Mouse (Mus musculus): Measurements from ENCODE around the gene Ptprt. TPM values are rescaled to one million over a fixed set of nuclear protein-coding genes. Genes with fewer than 3 reads are reported as not detected.
A peak's percentile ranks its signal among the peaks of the same experiment; 100 is the strongest.

Ptprt gene
- total RNA-seq, 2 experiments from 2014 or later: 0.03 TPM

- DNase-seq (ENCODE audit: low spot score in 2 of 2): no peak
Measured at GRCm38 (mm10) chr2:161982311-161982710, 678.6 kb downstream of the Ptprt start.

- DNase-seq (ENCODE audit: low spot score in 2 of 2): no peak
Measured at GRCm38 (mm10) chr2:161961179-161962163, 699.5 kb downstream of the Ptprt start.

GRCm38 (mm10) chr2:161945424-161945823 lies 715.5 kb downstream of the Ptprt start:
- DNase-seq (ENCODE audit: low spot score in 2 of 2): no peak

DNA sequence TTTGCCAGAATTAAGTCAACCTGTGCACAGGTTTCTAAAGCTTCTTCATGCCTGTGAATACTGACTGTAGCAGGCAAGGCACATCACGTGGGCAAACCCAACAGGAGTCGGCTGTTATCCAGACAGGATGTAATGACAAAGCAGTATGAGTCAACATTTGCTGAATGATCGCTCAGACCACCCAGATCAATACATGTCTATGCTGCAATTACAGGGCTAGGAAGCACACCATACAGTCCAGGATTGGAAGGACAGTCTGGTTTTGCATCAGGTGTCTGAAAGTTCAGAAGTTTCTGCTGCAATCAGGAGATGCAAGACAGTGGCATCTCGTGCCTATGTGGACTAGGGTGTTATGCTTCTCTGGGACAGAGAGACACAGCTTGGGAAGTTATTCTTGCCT lies 716.3 kb downstream of the Ptprt start:
- no peak for DNase-seq (ENCODE audit: low spot score in 2 of 2)

DNA sequence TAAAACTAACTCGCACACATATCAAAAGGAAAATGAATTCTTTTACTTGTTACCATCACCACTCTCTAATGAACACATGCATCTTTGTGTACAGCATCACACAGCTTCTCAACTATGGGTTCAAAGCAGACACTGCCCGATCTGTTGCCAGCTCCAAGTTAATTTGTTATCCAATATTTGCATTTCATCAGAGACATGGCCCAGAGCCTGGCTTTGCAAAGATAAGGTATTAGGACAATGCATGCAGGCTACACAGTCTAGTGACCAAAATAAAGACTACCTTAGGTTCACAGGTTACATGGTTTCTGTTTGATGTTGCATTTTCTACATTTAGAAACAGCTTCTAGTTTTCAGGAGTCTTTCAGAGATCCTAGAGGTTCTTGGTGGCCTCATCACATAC lies 719.0 kb downstream of the Ptprt start:
- no peak for DNase-seq (ENCODE audit: low spot score in 2 of 2)

DNA sequence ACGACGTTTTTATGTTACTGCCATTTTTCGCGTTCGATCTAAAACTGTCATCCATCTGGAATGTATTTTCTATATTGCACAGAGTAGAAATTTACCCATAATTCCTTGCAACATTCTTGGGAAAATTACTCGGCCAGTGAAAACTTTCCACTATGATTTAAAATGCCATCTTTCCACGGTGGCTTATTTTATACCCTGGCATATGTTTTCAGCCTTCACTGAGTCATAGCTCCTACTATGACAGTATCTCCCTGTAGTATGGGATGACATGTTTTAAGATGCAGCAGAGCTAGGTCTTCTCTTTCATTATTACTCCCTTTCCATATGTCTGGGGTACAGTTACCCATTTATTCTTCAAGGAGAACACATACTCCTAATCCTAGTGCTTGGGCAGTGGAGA lies 753.7 kb downstream of the Ptprt start:
- no peak for DNase-seq (ENCODE audit: low spot score in 2 of 2)

- no peak for DNase-seq (ENCODE audit: low spot score in 2 of 2)
Measured at GRCm38 (mm10) chr2:161902196-161902595, 758.8 kb downstream of the Ptprt start.

GRCm38 (mm10) chr2:161884446-161884845 lies 776.5 kb downstream of the Ptprt start:
- no peak for DNase-seq (ENCODE audit: low spot score in 2 of 2)

- DNase-seq (ENCODE audit: low spot score in 2 of 2): no peak
Measured at GRCm38 (mm10) chr2:161882580-161882979, 778.4 kb downstream of the Ptprt start.

DNA sequence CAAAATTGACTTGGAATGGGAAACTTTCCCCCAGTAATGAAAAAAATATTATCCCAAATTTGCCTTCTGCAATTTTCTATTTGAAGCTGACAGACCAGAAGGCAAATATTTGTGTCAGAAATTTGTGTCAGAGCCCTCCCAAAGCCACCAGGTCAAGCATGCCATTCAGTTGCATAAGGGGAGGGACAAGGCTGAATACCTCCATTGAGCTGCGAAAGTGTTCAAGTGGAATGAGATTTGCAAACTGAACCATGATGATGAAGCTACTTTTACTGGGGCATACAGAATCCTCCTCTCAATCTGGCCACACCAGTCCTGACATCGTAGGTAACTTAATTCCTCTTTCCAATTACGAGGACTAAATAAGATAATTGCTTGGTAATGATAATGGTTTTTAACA lies 780.0 kb downstream of the Ptprt start:
- no peak for DNase-seq (ENCODE audit: low spot score in 2 of 2)

GRCm38 (mm10) chr2:161865231-161865630 lies 795.7 kb downstream of the Ptprt start:
- DNase-seq (ENCODE audit: low spot score in 2 of 2): peak in 1 of 2 experiments; percentile 2

GRCm38 (mm10) chr2:161858813-161859212 lies 802.1 kb downstream of the Ptprt start:
- no peak for DNase-seq (ENCODE audit: low spot score in 2 of 2)

- DNase-seq (ENCODE audit: low spot score in 2 of 2): no peak
Measured at GRCm38 (mm10) chr2:161858361-161858760, 802.6 kb downstream of the Ptprt start.

DNA sequence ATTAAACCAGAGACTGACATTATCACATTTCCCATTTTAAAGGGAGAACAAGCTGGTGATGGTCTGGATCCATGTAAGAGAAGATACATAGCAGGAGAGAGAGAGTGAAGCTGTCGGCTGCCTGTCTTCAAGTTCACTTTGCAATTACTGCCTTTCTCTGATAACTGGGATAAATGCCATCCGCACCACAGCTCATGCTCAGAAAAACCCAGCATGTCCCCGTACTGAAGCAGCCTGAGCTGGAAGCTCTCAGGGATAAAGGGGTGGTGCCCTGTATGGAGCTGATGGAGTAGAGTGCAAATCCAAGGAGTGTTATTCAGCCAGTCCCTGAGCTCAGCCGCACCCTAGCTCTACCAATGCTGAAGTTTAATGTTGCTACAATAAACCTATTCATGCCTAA lies 825.9 kb downstream of the Ptprt start:
- DNase-seq (ENCODE audit: low spot score in 2 of 2): no peak

DNA sequence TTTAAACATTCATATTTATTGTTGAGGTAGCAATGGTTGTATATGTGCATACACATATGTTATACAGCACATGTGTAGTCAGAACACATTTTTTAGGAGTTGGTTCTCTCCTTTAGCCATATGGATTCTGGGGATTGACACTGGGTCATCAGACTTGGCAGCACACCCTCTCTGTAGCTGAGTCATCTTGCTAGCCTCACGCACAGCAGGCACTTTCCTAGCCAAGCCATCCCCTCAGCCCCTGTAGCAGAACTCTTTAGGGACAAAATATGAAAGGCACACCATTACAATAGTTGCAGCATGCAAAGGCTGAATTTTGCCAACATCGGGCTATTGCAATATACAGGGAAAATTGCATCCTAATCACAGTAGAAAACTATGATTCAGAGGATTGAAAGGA lies 827.1 kb downstream of the Ptprt start:
- no peak for DNase-seq (ENCODE audit: low spot score in 2 of 2)

- no peak for DNase-seq (ENCODE audit: low spot score in 2 of 2)
Measured at GRCm38 (mm10) chr2:161813326-161813725, 847.6 kb downstream of the Ptprt start.

DNA sequence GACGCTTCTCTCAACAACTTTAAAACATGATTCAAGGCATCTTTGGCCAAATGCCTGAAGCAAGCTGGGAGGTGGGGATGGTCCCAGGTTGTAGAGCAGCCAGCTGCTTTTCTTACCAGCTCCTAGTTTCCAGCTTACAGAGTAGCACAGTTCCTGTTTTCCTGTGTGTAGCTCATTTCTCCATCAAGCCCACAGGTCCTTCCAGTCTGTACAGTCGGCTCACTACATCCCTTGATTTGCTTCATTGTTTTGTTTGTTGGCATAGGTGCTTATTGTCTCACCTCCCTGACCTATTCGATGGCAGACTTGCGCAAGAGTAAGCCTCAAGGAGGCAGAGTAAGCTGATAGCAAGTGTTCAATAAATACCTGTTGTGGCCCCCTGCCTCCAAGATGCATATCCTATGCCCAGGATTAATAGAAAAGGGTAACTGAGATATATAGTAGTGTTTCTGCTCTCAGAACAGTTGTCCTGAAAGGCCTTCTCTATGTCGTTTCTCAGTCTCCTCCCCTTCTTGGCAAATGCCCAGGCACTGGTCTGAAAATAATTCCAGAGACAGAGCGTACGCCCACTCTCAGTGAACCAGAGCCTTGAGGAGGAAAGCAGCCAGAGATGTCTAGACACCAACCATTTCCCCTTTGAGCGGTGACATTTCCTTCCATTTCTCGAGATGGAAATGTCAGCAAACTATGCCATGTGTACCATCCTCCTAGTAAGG lies 852.7 kb downstream of the Ptprt start:
- no peak for DNase-seq (ENCODE audit: low spot score in 2 of 2)

GRCm38 (mm10) chr2:161806287-161807007 lies 854.5 kb downstream of the Ptprt start:
- no peak for DNase-seq (ENCODE audit: low spot score in 2 of 2)

- DNase-seq (ENCODE audit: low spot score in 2 of 2): no peak
Measured at GRCm38 (mm10) chr2:161799946-161800345, 861.0 kb downstream of the Ptprt start.

DNA sequence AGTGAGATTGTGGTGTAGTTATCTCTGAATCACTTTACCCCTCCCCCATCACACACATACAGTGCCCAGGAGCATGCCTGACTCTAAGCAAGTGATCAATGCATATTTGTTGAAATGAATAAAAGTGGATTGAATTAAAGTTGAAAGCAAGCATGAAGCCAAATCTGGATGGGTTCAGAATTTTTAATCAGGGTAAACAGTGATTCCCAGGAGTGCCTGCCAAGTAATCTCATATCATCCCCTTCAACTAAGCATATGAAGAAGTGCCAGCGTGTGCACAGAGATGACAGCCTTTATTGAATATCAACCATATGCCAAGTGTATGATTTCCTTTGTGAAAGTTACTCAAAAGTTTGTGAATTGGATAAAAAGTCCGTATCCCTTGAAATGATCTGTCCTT lies 893.4 kb downstream of the Ptprt start:
- DNase-seq (ENCODE audit: low spot score in 2 of 2): no peak

DNA sequence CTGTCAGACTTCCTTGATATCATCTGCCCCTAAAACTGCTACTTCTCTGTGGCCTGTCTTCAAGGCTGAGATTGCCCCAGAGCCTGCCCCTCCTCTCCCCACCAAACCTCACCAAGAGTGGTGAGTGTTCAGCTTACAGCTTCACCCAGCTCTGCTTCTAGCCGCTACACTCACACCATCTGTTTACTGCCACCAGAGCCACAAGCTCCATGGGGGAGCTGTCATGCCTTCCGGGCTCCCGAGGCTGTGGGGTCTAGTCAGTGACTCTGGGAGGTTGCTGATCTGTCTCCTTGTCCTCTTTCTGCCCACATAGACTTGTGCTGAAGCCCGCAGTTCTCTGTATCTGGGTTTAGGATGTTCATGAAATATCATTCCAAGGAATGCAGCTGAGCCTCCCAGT lies 947.9 kb downstream of the Ptprt start:
- no peak for DNase-seq (ENCODE audit: low spot score in 2 of 2)
